Comparison of ENCODE assay signal across 10 mouse cellular contexts in genomic region chr2:169213314-169213713, GRCm38 (mm10).
A peak's percentile ranks its signal among the peaks of the same experiment; 100 is the strongest.
DNase-seq lines count a peak whose midpoint lies in the region; ATAC-seq and TF ChIP-seq lines count a peak whose summit lies in the region.
"Had no signal": no experiment of that assay in that cellular context is flagged by ENCODE, and none has a peak within 500 bp of the region (broad histone marks: within the 10 kb centered on the region; RNA-seq: fewer than 3 reads in every experiment).

No protein-coding gene starts in this region.

- no peak overlapping the region for H3K9ac ChIP-seq in midbrain, embryonic 15.5 days
- H3K9ac ChIP-seq in heart, embryonic 16.5 days (ENCODE audit: low read length), result no peak overlapping the region
- H3K9ac ChIP-seq: liver, embryonic 15.5 days had no signal

- no peak for DNase-seq in midbrain, embryonic 10.5 days (ENCODE audit: low spot score)
- peak; percentile 14 for DNase-seq in embryo, embryonic 9.5 days (ENCODE audit: extremely low spot score)
- DNase-seq in limb, embryonic 10.5 days (ENCODE audit: low spot score), result peak; percentile 59
- DNase-seq in yolk sac, embryonic 10.5 days (ENCODE audit: low spot score), result no peak
- no peak for DNase-seq in left cerebral cortex, adult 2 months (ENCODE audit: extremely low spot score in 1 of 2, low spot score in 2 of 2)
- DNase-seq in right cerebral cortex, postnatal 4 days, result no peak

- no peak for TF ChIP-seq CTCF in left cerebral cortex, adult 2 months (IDR thresholded peaks at IDR 0.05)

- ATAC-seq in midbrain, embryonic 15.5 days (replicated peaks), result no peak
- ATAC-seq in heart, embryonic 16.5 days (replicated peaks; ENCODE audit: extremely low read depth, insufficient read depth, low FRiP score), result peak; percentile 65

- H3K36me3 ChIP-seq in midbrain, embryonic 10.5 days, result no peaks in the 10 kb centered on the region
- H3K36me3 ChIP-seq in midbrain, embryonic 15.5 days (replicated peaks), result no peaks in the 10 kb centered on the region
- no peaks in the 10 kb centered on the region for H3K36me3 ChIP-seq in heart, embryonic 16.5 days (ENCODE audit: control insufficient read depth, insufficient read depth)
- no peaks in the 10 kb centered on the region for H3K36me3 ChIP-seq in limb, embryonic 10.5 days
- H3K36me3 ChIP-seq: G1E; liver, embryonic 15.5 days had no signal

- H3K27ac ChIP-seq in midbrain, embryonic 10.5 days (replicated peaks), result 0 out of 2 replicates have a peak overlapping the region, but pooled peaks have one; percentile 28
- no peak overlapping the region for H3K27ac ChIP-seq in midbrain, embryonic 15.5 days
- no peak overlapping the region for H3K27ac ChIP-seq in heart, embryonic 16.5 days (ENCODE audit: low read length)
- H3K27ac ChIP-seq in limb, embryonic 10.5 days, result peak overlapping the region; percentile 85
- no peak overlapping the region for H3K27ac ChIP-seq in left cerebral cortex, adult 2 months
- H3K27ac ChIP-seq: liver, embryonic 15.5 days had no signal

- H3K4me2 ChIP-seq in midbrain, embryonic 15.5 days, result no peak overlapping the region
- peak overlapping the region; percentile 2; the same call in 1 of the 2 replicates for H3K4me2 ChIP-seq in heart, embryonic 16.5 days (ENCODE audit: low read depth, low read length)
- H3K4me2 ChIP-seq: liver, embryonic 15.5 days had no signal

- intact Hi-C loops in left cerebral cortex, adult 2 months (cut with DNase I), result no loop called here

- H3K4me3 ChIP-seq in midbrain, embryonic 10.5 days, result no peak overlapping the region
- H3K4me3 ChIP-seq in midbrain, embryonic 15.5 days, result no peak overlapping the region
- H3K4me3 ChIP-seq in heart, embryonic 16.5 days (ENCODE audit: low read length), result no peak overlapping the region
- H3K4me3 ChIP-seq in limb, embryonic 10.5 days, result no peak overlapping the region
- H3K4me3 ChIP-seq in left cerebral cortex, adult 2 months, result no peak overlapping the region
- H3K4me3 ChIP-seq: liver, embryonic 15.5 days had no signal

- 65% methylated on average over 10 of the region's 10 CpGs for WGBS in midbrain, embryonic 10.5 days
- 49% methylated on average over 10 of the region's 10 CpGs for WGBS in midbrain, embryonic 15.5 days
- 18% methylated on average over 10 of the region's 10 CpGs for WGBS in heart, embryonic 16.5 days
- 60% methylated on average over 10 of the region's 10 CpGs for WGBS in limb, embryonic 10.5 days

- H3K4me1 ChIP-seq in midbrain, embryonic 10.5 days, result peaks cover 18% of the 10 kb centered on the region; the same call in 1 of the 2 replicates
- peaks cover 12% of the 10 kb centered on the region; the same call in 1 of the 2 replicates for H3K4me1 ChIP-seq in midbrain, embryonic 15.5 days
- H3K4me1 ChIP-seq in heart, embryonic 16.5 days (ENCODE audit: control insufficient read depth, insufficient read depth, low read length), result peaks cover 10% of the 10 kb centered on the region; the same call in 1 of the 2 replicates
- H3K4me1 ChIP-seq in limb, embryonic 10.5 days, result peaks cover 50% of the 10 kb centered on the region
- H3K4me1 ChIP-seq: liver, embryonic 15.5 days had no signal

- H3K9me3 ChIP-seq in midbrain, embryonic 10.5 days (replicated peaks), result peaks cover 8% of the 10 kb centered on the region
- no peaks in the 10 kb centered on the region for H3K9me3 ChIP-seq in midbrain, embryonic 15.5 days
- H3K9me3 ChIP-seq in heart, embryonic 16.5 days (replicated peaks; ENCODE audit: control insufficient read depth, low read length), result peaks cover 8% of the 10 kb centered on the region
- no peaks in the 10 kb centered on the region for H3K9me3 ChIP-seq in limb, embryonic 10.5 days (replicated peaks)
- H3K9me3 ChIP-seq: liver, embryonic 15.5 days had no signal

- no peaks in the 10 kb centered on the region for H3K27me3 ChIP-seq in midbrain, embryonic 10.5 days (ENCODE audit: low read depth, poor library complexity, severe bottlenecking)
- no peaks in the 10 kb centered on the region for H3K27me3 ChIP-seq in midbrain, embryonic 15.5 days (replicated peaks)
- no peaks in the 10 kb centered on the region for H3K27me3 ChIP-seq in heart, embryonic 16.5 days (ENCODE audit: control insufficient read depth, insufficient read depth, low read length)
- no peaks in the 10 kb centered on the region for H3K27me3 ChIP-seq in limb, embryonic 10.5 days (ENCODE audit: low read depth, poor library complexity, severe bottlenecking)
- H3K27me3 ChIP-seq: liver, embryonic 15.5 days had no signal

Comparison
In these comparisons a context has a peak if more than half of its experiments do, and no peak if none do; other contexts are left out.
1. H3K27ac ChIP-seq: peak in midbrain, embryonic 10.5 days (single experiment) and limb, embryonic 10.5 days (single experiment); none in midbrain, embryonic 15.5 days (single experiment), heart, embryonic 16.5 days (single experiment) and left cerebral cortex, adult 2 months (single experiment).
2. DNase-seq: peak in embryo, embryonic 9.5 days (single experiment) and limb, embryonic 10.5 days (single experiment); none in midbrain, embryonic 10.5 days (single experiment), yolk sac, embryonic 10.5 days (single experiment), left cerebral cortex, adult 2 months (0 of 2) and right cerebral cortex, postnatal 4 days (single experiment).